Mouse (Mus musculus) frontal cortex, postnatal 36 days (tissue): ENCODE measurements around the gene Ms4a2.

Experiments used
- DNase-seq, 2 experiments: peaks; one replicate each; pipeline ENCODE4 v3.0.0; 2022; ENCODE audit warnings: low spot score in 2 of 2

The Ms4a2 gene

DNA sequence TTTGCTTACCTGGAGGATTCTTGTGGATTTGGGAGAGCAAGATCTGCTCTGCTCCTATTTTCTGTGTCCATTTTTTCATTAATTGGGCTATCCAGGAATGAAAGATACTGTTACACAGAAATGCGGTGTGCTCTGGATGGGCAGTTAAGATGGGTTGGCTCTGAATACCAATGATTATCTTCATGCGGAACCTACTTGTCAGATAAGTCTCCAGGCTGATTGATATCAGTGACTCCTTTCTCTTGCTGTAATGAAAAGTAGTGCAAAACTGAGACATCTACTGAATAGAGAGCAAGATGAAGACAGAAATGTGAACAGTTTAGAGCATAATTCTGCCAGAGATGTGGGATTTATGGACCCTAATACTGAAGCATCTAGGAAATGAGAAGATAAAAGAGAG, at the start of gene Ms4a2:
Gene Ms4a2, minus strand, starts transcription at position 169 of the 400 bp plus-strand sequence.
- DNase-seq: no peak

DNA sequence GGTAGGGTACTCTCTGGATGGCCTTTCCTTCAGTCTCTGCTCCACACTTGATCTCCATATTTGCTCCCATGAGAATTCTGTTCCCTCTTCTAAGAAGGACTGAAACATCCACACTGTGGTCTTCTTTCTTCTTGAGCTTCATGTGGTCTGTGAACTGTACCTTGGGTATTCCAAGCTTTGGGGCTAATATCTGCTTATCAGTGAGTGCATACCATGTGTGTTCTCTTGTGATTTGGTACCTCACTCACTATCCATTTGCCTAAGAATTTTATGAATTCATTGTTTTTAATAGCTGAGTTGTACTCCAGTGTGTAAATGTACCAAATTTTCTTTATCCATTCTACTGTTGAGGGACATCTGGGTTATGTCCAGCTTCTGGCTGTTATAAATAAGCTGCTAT, 38.0 kb upstream of the Ms4a2 start:
- DNase-seq: no peak

DNA sequence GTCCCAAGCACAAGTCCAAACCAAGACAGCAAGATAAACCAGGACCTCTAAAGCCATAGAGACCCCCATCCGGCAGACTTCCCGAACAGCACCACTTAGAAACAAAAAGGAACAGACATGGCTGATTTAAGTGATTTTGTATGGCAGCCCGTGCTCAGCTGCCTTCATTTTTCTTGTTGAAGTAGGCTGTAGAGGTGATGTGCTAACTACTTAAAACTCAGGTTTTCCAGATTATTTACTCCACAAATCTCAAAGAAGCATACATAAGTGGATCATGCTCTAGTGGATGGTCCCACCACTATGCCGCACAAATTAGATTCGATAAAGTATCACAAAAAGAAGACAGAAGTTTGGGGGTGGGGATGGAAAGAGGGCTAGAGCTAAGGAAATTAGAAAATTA, 36.9 kb upstream of the Ms4a2 start, which contains the start of gene Oosp2:
Gene Oosp2, minus strand, starts transcription at position 101 of the 400 bp plus-strand sequence.
- no peak for DNase-seq

DNA sequence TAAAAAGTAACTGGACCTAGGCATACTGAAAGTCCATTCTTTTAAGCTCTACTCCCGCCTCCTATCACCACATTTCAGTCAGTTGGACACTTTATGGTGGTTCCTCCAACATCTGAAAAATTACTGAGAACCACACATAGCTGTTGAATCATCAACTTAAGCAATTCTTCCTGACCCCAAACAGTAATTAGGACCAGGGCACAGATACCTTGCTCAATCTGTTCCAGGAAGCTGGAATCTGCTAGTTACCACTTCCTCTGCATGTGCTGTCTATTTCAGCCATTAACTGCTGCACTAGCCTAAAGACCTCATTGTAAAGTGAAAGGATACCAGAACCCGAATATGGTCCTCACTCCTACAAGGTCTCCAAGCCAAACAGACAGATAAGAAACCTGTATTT, 35.6 kb upstream of the Ms4a2 start:
- DNase-seq: no peak

DNA sequence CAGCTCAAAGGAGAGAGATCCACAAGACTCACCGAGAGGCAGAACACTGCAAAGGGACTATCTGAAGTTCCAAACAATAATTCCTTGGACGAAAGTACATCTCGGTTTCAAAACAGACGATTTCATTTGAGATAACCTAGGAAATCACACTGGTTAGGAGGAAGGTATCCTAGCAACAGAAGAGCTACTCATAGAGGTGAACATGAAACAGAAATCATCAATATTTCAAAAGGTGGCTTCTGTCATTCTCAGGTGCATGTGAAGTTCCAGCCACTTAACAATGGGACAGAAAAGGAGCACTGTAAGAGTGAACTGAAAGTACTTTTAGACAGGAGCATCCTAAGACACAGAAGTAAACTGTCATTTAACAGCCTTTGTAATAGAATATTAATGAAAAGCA, 26.0 kb upstream of the Ms4a2 start:
- no peak for DNase-seq

DNA sequence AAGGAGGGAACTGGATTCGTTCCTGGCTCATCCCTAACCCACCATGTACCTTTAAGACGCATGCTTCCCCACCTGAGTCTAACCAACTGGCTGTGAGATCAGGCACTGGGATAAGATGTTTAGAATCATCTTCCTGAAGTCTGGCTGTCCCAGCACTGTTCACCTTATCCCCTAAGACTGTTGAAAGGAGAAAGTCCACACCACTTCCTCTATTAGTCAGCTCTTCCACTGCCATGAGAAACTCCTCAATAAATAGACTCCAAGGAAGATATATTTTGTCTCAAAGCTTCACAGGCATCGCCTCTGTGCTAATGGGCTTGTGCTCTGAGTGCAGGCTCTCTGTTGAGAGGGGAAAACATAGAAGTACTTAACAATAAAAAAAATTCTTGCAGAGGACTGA, 22.6 kb upstream of the Ms4a2 start:
- no peak for DNase-seq

DNA sequence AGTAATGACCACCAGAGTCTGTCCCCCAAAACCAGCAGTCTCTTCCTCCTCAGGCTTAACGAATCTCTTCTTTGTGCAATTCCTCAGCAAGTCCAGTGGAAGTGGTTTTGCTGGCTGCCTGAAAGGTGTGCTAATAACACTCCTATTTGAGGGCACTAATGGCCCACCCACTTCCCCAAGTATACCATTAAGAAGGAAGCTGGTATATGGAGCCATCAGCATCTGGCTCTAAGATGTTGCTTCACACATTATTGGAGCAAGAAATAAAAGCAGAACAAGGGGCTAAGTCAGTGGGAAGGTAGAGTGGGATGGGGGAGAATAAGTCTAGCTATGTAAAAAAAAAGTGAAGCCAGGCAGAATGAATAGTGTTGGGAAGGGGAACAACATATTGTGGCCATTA, 17.2 kb upstream of the Ms4a2 start, which contains the start of gene Ms4a3:
Gene Ms4a3, minus strand, starts transcription at position 120 of the 400 bp plus-strand sequence.
- DNase-seq: no peak

DNA sequence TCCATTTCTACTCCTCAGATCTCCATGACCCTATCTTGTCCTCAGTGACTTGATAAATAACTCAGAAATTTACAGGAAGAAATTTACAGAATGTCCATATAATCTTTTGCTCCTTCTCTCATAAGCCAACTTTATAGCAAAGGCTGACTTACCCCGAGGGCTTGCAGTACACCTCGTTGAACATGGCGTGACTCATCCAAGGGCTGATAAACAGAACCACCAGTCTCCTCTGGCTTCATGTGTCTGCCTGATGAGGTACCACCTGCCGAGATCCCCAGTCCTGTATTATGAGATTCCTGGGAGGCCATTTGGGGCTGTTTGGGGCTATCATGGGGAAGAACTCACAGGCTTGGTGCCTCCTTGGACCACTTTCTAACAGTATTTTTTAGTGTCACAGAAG, 15.5 kb upstream of the Ms4a2 start:
- no peak for DNase-seq

DNA sequence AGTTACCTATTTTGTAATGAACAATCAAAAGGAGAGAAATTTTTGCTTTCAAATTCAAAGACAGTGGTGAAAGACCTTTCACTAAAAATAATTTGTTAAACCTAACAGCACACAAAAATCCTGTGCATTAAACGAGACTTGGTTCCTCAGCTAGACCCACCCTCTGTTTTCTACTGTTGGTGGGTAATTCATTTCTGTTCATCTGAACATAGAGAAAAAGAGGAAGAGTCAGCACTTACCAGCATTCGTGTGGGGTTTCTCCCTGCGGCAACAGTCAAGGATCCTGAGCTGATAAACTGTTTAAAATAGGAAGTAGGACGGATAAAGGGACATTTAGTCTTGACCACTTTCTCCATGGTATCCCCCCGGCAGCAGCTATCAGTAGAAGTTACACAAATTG, 12.1 kb upstream of the Ms4a2 start:
- no peak for DNase-seq

DNA sequence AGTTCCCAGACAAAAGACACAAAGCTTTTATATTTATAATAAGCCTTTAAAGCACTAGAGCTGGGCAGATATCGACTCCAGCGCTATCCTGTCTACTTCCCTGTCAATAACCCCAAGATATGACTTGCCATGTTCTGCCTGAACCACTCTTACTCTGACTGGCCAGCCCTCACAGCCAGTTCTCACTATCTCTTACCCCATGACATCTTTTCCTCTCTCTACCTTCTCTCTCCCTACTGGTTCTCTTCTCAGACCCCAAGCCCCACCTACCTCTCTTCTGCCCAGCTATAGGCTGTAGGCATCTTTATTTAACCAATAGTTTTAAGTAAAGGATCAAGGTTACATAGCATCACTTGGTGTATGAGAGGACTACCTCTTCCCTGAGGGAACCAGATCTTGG, 10.8 kb upstream of the Ms4a2 start:
- no peak for DNase-seq

DNA sequence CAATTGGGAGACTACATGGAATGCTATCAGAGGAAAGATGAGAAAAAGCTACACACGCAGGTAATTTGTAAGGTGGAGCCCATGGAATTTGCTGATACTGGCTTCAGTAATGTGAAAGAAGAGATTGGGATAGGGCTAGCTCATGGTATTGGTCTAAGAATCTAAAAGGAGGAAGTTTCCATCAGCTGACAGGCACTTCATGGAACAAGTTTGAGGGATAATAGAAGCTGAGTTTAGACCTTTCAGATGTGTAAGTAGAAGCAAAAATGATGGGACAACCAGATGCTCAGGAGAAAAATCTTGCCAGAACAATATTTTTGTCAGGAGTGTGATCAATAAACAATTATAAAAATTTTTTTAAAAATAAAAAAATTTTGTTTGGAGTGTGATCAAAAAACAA, 10.2 kb upstream of the Ms4a2 start:
- no peak for DNase-seq

DNA sequence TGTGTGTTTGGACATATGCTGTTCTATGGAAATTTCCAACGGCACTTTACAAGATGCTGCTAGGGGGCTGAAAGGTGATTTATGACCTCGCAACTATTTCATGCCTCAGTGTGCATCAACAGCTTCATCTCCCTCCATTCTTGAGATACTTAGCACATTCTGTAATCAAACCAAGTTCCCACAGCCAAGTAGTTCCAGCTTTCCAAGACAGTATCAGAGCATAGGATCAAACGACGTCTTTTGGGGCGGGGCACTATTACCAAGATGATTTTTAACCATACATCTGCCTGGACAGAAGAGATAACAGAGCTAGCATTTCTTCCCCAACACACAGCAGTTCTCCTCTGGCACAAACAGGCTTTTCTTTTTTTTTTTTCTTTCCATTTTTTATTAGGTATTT, 1.7 kb upstream of the Ms4a2 start:
- DNase-seq: no peak

DNA sequence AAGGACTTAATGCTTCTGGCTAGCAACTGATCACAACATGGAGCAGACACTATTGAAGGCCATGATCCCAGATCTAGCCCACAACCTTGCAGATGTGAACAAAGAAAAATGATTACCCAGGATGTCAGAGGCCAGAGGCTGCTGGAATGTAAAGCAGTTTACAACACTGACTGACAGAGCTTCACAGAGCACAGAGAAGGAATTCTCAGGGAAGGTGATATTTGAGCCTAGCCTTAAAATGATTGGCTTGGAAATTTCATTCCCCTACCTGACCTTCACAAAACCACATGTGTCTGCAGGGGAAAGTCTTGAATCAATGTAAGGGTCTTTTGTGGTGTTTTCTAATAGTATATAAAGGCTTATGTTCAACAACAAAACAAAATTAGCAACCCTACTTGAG, 1.3 kb upstream of the Ms4a2 start:
- DNase-seq: no peak

DNA sequence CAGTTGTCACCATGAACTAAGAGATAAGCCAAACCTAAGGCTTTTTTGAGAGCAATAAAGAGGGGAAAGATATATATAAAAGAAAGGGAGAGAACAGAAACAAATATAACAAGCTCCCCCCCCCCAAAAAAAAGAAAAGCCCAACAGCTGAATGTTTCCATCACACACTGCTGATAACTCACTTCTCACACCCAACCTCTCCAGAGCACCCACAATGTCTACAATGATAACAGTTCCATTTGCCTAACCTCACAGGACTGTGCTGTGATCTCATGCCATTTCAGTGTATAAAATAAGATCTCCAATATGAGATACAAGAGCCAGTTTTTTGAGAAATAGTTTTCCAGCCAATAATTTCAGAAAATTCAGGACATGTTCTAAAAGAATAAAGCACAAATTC, 5.5 kb downstream of the Ms4a2 start:
- no peak for DNase-seq

DNA sequence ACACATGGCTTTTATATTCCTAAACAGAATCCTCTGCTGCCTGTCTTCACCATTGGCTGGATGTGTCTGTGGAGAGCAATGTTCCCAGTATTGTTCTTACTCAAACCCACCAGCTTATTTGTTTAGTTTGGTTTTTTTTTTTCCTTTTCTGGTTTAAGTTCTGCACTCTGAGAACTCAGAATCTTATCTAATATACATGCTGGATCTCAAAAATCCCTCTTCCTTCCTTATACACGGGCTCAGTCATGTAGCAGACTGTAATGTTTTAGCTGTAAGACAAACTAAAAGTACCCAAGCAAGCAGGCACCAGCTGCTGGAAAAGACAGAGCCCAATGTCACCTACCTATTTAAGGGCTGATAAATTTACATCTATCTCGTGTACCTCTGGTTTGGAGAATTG, 8.7 kb downstream of the Ms4a2 start:
- no peak for DNase-seq

DNA sequence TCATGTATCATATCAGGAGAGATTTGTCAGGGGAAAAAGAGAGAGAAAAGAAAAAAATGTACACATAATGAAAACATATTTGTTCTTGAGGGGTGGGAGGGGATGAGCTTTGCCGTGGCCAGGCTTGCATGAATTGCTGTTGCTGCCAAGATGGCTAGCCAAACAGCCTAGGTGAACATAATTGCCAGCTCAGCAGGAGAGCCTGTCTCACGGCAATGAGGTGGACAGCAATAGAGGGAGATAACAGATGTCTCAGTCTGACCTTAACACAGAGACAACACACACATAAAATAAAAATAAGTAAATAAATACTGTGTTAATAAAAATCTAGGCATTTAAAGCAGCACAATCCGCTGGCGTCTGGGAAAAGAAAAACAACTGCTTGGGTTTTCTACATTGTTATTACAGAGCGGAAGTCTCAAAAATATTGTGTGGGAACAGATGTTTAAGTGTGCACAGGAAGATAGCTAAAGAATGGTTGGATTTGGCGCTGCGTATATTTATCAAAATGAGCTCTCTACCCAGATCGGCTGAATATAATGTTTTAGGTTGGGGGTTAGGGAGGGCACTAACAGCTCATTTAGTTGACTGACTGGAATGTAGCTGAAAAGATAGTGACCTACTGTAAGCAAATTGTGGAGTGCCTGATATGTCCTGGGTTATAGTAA, 9.6 kb downstream of the Ms4a2 start:
- DNase-seq: no peak

DNA sequence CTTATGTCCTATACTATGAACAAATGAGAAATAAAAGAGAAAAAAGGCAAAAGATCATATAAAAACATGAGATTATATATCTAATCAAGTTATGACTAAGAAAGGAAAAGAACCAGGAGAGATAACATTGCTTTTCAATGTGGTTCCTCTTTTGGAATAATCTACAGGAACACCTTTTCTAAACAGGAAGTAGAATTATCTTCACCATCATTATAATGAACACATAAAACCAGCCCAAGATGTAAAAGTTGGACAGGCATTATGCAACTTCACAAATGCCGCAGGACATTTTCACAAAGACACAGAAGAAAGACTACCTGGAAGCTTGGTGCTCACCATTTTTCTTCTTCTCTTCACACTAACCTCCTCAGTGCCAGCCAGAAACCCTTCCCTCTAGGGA, 10.4 kb downstream of the Ms4a2 start:
- no peak for DNase-seq

DNA sequence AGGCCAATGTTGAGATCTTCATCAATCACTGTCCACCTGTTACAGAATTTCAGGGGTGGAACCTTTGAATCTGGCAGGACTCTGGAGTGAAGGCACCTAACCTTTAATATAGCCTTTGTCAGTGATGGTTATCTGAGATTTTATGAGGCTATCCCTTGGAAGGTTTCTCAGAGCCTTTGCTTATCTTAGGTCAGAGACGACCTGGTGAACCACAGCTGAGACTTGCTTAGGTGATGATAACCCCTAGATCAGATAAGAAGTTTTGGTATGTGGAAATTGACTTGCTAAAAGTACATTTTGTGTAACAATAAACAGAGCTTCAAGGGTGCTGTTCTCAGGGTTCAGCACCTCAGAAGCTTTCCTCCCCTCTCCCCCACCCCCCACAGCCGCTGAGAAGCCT, 11.2 kb downstream of the Ms4a2 start:
- DNase-seq: no peak

DNA sequence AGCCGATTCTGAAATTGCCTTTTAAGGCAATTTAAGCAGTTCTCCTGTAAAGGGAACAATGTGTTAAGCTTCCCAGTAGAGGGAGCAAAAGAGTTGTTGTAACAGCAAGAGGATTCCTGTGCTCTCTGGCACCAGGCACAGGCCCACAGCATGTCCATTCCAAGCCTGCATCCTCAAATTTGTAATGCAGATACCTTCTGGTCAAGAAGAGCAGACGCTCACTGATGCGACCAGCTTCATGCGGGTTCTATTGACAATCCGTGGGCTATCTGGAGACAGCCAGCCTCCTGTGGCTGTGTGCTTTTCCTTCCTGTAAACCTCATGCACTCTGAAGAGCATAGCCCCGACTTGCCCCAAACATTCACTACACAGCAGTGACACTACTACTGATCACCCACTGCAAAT, 12.0 kb downstream of the Ms4a2 start:
- peak; percentile 17 to 35 for DNase-seq

DNA sequence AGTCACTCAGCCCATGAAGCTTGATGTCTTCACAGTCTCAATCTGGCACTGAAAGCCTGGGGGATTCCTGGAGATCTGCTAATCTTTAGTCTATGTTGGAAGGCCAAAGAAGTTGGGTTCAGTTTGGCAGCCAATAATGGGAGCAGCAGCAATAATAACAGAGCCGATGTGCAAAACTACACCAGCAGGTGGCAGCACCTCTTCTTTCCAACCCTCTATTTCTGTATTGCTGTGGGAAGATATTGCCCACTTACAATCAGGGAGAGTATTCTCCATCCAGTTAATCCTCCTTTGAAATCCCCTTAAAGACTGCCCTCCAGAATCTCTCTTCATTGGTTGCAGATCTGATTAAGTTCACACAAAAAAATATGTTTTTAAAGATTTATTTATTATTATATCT, 15.3 kb downstream of the Ms4a2 start:
- DNase-seq: peak in 1 of 2 experiments; percentile 20

DNA sequence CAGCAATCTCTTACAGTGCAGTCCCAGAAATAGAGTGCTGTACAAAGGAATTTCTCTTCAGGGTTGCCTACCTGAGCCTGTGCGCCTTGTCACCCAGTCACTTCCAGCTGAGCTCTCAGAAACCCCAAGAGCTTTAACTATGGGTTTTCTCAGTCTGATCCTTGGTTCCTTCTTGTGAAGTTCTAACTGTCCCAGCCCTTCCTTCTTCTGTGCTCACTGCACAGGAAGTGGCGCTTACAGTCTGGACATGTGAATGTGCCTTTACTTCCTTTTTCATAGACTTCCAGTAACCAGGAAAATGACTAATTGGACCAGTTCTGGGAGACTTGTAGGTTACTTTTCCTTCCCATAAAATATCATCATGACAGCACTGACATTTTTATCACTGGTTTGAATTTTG, 18.9 kb downstream of the Ms4a2 start, which contains the start of gene Ms4a6d:
Gene Ms4a6d, minus strand, starts transcription at position 247 of the 400 bp plus-strand sequence.
- DNase-seq: no peak

DNA sequence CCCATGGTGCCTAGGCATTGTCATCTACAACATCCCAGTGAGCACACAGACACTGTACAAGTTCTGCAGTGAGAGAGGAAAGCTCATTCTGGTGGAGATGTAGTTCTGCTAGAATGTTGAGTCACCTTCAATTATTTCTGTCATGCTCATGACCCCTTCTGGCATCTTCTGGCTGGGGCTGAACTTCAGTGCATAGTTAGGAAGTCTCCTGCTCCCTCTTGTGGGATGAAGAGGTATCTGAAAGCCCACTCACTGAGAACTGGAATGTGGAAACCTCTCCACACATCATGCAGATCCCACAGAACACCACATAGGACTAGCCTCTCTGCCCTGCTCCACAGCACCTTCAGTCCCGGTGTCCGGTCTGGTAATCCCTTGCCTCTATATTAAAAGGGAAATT, 21.5 kb downstream of the Ms4a2 start:
- DNase-seq: peak in 1 of 2 experiments; percentile 44

DNA sequence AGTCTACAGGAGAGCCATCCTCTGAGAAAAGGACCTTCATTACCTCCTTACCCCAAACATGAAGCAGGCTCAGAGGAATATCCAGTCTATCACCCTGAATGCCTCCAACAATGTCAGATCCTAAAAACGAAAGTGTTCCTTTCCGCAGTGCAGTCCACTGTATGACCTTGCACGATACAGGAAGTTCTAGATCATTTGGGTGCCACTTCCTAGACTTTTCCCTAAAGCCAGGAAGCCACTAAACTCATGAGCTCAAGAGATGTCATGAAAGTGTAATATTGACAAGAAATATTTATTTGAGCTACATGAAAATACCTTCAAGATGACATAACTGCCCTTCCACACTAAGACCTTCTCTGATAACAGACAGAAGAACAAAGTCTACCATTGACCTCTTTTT, 22.2 kb downstream of the Ms4a2 start:
- DNase-seq: no peak

DNA sequence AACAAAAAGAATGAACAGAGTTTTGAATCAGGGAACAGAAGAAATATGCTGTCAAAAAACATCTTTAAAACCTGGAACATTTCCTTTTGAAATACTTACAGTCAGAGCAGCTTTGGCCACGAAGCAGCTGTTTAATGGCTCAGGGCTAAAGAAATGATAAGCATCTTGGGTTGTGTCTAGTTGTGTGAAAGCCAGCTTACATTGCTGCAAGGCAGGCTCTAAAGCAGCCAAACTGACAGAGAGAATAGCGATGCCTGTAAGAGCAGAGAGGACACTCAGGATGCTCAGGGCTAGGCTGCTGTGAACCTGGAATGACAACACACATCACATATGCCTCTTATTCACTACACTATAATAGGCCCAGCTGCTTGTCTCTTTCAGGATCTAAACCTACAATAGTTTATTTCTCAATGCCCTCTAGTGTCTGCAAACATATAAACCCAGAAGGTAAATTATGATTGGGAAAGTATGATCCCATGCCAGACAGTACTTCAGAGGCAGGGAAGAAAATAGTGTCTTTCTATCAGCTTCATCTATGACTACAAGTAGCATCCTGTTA, 33.5 kb downstream of the Ms4a2 start:
- DNase-seq: no peak
